Mouse (Mus musculus) limb, embryonic 11.5 days (tissue): ENCODE measurements around the gene 4922502D21Rik. TPM values are rescaled to one million over a fixed set of nuclear protein-coding genes. Genes with fewer than 3 reads are reported as not detected.

Experiments
- ATAC-seq: fragments of 200-750 bp; cut with Nextera tagmentation; 2 replicates; pipeline ENCODE4 v1.8.0; 2017; ENCODE audit warnings: low read depth; ENCODE audit not compliant: insufficient number of reproducible peaks, low FRiP score, low TSS enrichment
- DNase-seq: peaks from one replicate; pipeline ENCODE4 v3.0.0-alpha.2; 2015; ENCODE audit warnings: low spot score
- H3K27ac ChIP-seq: fragments of 300-500 bp; sonication (generic); replicated peaks from 2 replicates; pipeline ENCODE4 v1.5.1; 2014; ENCODE audit warnings: low read depth, mild to moderate bottlenecking, low read length
- H3K27me3 ChIP-seq: fragments of 300-500 bp; sonication (generic); 2 replicates; pipeline ENCODE4 v1.6.1; 2014; ENCODE audit warnings: mild to moderate bottlenecking, low read length, mixed read lengths; ENCODE audit not compliant: control insufficient read depth, insufficient read depth
- H3K36me3 ChIP-seq: fragments of 300-500 bp; sonication (generic); 2 replicates; pipeline ENCODE4 v1.6.1; 2014; ENCODE audit warnings: mild to moderate bottlenecking, low read length, moderate library complexity, mixed read lengths; ENCODE audit not compliant: control insufficient read depth, insufficient read depth
- H3K4me1 ChIP-seq: fragments of 300-500 bp; sonication (generic); 2 replicates; pipeline ENCODE4 v1.6.1; 2014; ENCODE audit warnings: low read length, mixed read lengths; ENCODE audit not compliant: control insufficient read depth, insufficient read depth
- H3K4me2 ChIP-seq: fragments of 300-500 bp; sonication (generic); 2 replicates; pipeline ENCODE4 v1.6.1; 2014; ENCODE audit warnings: low read depth, mild to moderate bottlenecking, moderate library complexity; ENCODE audit not compliant: severe bottlenecking
- H3K4me3 ChIP-seq: fragments of 300-500 bp; sonication (generic); 2 replicates; pipeline ENCODE4 v1.5.1; 2014; ENCODE audit warnings: low read depth, low read length
- H3K9ac ChIP-seq: fragments of 300-500 bp; sonication (generic); 2 replicates; pipeline ENCODE4 v1.6.1; 2014; ENCODE audit warnings: mild to moderate bottlenecking, low read length
- H3K9me3 ChIP-seq: fragments of 300-500 bp; sonication (generic); 2 replicates; pipeline ENCODE4 v1.6.1; 2016; ENCODE audit warnings: low read length; ENCODE audit not compliant: control insufficient read depth
- WGBS: fragments of 180-500 bp; shearing (Covaris S2); extraction: QIAGEN DNeasy Blood & Tissue Kit; methylation state at CpG from one replicate; pipeline ENCODE4 v1.1.7; 2014; 5-methylcytosine and 5-hydroxymethylcytosine counted together
- polyA plus RNA-seq: library from polyadenylated mRNA; unstranded; fragments of >200 nt; fragmentation: Nextera tagmentation; extraction: Ambion mirVana; gene quantifications from 2 replicates; pipeline ENCODE4 v1.2.1, GENCODE M21; 2014

4922502D21Rik gene
- polyA plus RNA-seq, 1 experiment from 2014 or later, result not detected

DNA sequence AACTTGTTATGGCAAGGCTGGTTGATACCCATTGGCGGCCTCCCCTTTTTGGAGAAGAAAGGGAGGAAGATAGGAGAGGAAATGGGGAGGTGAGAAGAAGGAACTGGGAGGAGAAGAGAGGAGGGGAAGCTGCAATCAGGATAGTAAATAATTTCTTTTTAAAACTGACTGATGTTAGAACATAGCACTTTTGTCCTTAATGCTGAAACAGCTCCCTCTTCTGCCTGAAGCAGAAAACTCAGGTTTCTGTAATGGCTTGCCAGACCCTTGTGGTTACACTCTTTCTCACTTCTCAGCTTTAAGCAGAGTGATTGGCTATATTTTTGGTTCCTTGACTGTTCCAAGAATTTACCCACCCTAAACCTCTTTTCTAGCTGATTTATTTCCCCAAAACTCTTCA is 5.6 kb downstream of the 4922502D21Rik start:
- Histone ChIP-seq H3K4me1 (no peaks in the 10 kb centered on the region), H3K4me2 (no peak overlapping the region), H3K9ac (no peak overlapping the region), H3K36me3 (no peaks in the 10 kb centered on the region), H3K4me3 (no peak overlapping the region), H3K27ac (no peak overlapping the region), H3K9me3 (no peaks in the 10 kb centered on the region), H3K27me3 (no peaks in the 10 kb centered on the region)
- ATAC-seq (no peak), DNase-seq (no peak)
- WGBS, result 82% methylated on average over 1 of the region's 1 CpGs

GRCm38 (mm10) chr6:129319331-129319730 is 12.3 kb downstream of the 4922502D21Rik start:
- 74% methylated on average over 4 of the region's 4 CpGs for WGBS
- DNase-seq (no peak), ATAC-seq (no peak)
- Histone ChIP-seq H3K9me3 (no peaks in the 10 kb centered on the region), H3K36me3 (no peaks in the 10 kb centered on the region), H3K27ac (no peak overlapping the region), H3K9ac (no peak overlapping the region), H3K4me1 (no peaks in the 10 kb centered on the region), H3K4me2 (no peak overlapping the region), H3K27me3 (no peaks in the 10 kb centered on the region), H3K4me3 (no peak overlapping the region)

DNA sequence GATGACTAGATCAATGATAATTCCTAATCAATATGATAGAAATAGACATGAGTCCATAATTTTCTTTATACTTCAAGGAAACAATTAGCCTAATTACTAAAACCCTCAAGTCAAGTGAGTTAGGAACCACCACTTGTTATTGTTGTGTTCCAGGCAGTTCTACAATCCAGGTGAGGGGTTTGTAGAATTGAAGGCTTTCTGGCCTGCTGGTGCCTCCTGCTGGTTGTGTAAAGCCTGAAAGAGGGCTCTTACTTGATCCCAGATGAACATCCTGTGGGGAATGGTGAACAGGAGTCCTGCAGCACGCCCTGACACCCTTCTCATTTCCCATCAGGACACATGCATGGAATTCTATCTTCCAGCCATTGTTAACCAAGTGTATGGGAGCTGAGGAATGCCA is 13.2 kb downstream of the 4922502D21Rik start:
- no peaks in the 10 kb centered on the region for H3K36me3 ChIP-seq
- no peaks in the 10 kb centered on the region for H3K27me3 ChIP-seq
- H3K27ac ChIP-seq, result no peak overlapping the region
- H3K4me1 ChIP-seq, result no peaks in the 10 kb centered on the region
- ATAC-seq, result no peak
- DNase-seq, result no peak
- no peaks in the 10 kb centered on the region for H3K9me3 ChIP-seq
- H3K4me3 ChIP-seq, result no peak overlapping the region
- no peak overlapping the region for H3K4me2 ChIP-seq
- 64% methylated on average over 1 of the region's 1 CpGs for WGBS
- no peak overlapping the region for H3K9ac ChIP-seq

GRCm38 (mm10) chr6:129316463-129316862 is 15.1 kb downstream of the 4922502D21Rik start:
- ATAC-seq (no peak), DNase-seq (no peak)
- H3K4me2 ChIP-seq, result no peak overlapping the region
- no peaks in the 10 kb centered on the region for H3K4me1 ChIP-seq
- 77% methylated on average over 2 of the region's 2 CpGs for WGBS
- no peak overlapping the region for H3K27ac ChIP-seq
- H3K27me3 ChIP-seq, result no peaks in the 10 kb centered on the region
- no peaks in the 10 kb centered on the region for H3K36me3 ChIP-seq
- no peaks in the 10 kb centered on the region for H3K9me3 ChIP-seq
- H3K9ac ChIP-seq, result no peak overlapping the region
- no peak overlapping the region for H3K4me3 ChIP-seq

- ATAC-seq (no peak), DNase-seq (no peak)
- no peaks in the 10 kb centered on the region for H3K27me3 ChIP-seq
- no peaks in the 10 kb centered on the region for H3K9me3 ChIP-seq
- no peak overlapping the region for H3K27ac ChIP-seq
- no peak overlapping the region for H3K4me2 ChIP-seq
- no peak overlapping the region for H3K9ac ChIP-seq
- no peaks in the 10 kb centered on the region for H3K4me1 ChIP-seq
- H3K36me3 ChIP-seq, result no peaks in the 10 kb centered on the region
- 83% methylated on average over 1 of the region's 1 CpGs for WGBS
- no peak overlapping the region for H3K4me3 ChIP-seq
Measured at GRCm38 (mm10) chr6:129315698-129316097, 15.9 kb downstream of the 4922502D21Rik start.

- Histone ChIP-seq H3K4me3 (no peak overlapping the region), H3K27ac (no peak overlapping the region), H3K4me2 (no peak overlapping the region), H3K36me3 (no peaks in the 10 kb centered on the region), H3K4me1 (no peaks in the 10 kb centered on the region), H3K27me3 (no peaks in the 10 kb centered on the region), H3K9ac (no peak overlapping the region), H3K9me3 (no peaks in the 10 kb centered on the region)
- DNase-seq (no peak), ATAC-seq (no peak)
- WGBS, result 87% methylated on average over 3 of the region's 3 CpGs
Measured at GRCm38 (mm10) chr6:129314655-129315168, 16.9 kb downstream of the 4922502D21Rik start.

GRCm38 (mm10) chr6:129312499-129312898 is 19.1 kb downstream of the 4922502D21Rik start:
- WGBS, result 80% methylated on average over 3 of the region's 3 CpGs

GRCm38 (mm10) chr6:129304180-129304579 is 27.4 kb downstream of the 4922502D21Rik start:
- H3K4me1 ChIP-seq, result no peaks in the 10 kb centered on the region
- no peak overlapping the region for H3K4me3 ChIP-seq
- WGBS, result 69% methylated on average over 1 of the region's 1 CpGs
- no peak overlapping the region for H3K9ac ChIP-seq
- no peaks in the 10 kb centered on the region for H3K27me3 ChIP-seq
- ATAC-seq (no peak), DNase-seq (no peak)
- H3K36me3 ChIP-seq, result no peaks in the 10 kb centered on the region
- H3K4me2 ChIP-seq, result no peak overlapping the region
- H3K27ac ChIP-seq, result no peak overlapping the region
- H3K9me3 ChIP-seq, result no peaks in the 10 kb centered on the region

More at GRCm38 (mm10) chr6:129312499-129312898, 19.1 kb downstream of the 4922502D21Rik start:
- DNase-seq (no peak), ATAC-seq (no peak)
- no peak overlapping the region for H3K4me2 ChIP-seq
- H3K4me1 ChIP-seq, result no peaks in the 10 kb centered on the region
- no peaks in the 10 kb centered on the region for H3K36me3 ChIP-seq
- H3K4me3 ChIP-seq, result no peak overlapping the region
- H3K27me3 ChIP-seq, result no peaks in the 10 kb centered on the region
- no peak overlapping the region for H3K9ac ChIP-seq
- no peak overlapping the region for H3K27ac ChIP-seq
- no peaks in the 10 kb centered on the region for H3K9me3 ChIP-seq

DNA sequence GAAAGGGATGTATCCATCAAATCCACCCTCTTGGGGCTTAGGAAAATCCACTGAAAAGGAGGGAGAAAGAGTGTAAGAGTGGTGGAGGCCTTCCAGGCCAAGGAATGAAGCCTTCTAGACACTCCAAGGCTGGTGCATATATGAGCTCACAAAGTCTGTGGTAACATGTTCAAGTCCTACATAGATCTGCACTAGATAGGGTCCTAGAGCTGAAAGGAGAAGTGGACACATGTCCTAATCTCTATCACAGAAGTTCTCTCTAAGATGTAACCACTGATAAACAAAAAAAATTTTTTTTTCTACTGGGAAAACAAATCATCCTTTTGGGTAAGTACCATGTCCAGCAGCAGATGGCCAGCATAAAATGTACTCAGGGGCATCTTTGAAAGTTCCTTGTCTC is 42.9 kb downstream of the 4922502D21Rik start:
- DNase-seq (no peak), ATAC-seq (no peak)
- Histone ChIP-seq H3K27me3 (no peaks in the 10 kb centered on the region), H3K9ac (no peak overlapping the region), H3K27ac (no peak overlapping the region), H3K4me3 (no peak overlapping the region), H3K4me2 (no peak overlapping the region), H3K4me1 (no peaks in the 10 kb centered on the region), H3K9me3 (no peaks in the 10 kb centered on the region), H3K36me3 (no peaks in the 10 kb centered on the region)
